Mouse (Mus musculus) heart, embryonic 11.5 days (tissue): ENCODE results near the gene Eme2. TPM values are rescaled to one million over a fixed set of nuclear protein-coding genes. Genes with fewer than 3 reads are reported as not detected.
A peak's percentile ranks its signal among the peaks of the same experiment; 100 is the strongest.

Source experiments
- ATAC-seq: fragments of 200-750 bp; cut with Nextera tagmentation; replicated peaks from 2 replicates; pipeline ENCODE4 v1.8.0; 2017; ENCODE audit warnings: moderate library complexity; ENCODE audit not compliant: insufficient number of reproducible peaks, low FRiP score, low TSS enrichment
- H3K27ac ChIP-seq: fragments of 300-500 bp; sonication (generic); 2 replicates; pipeline ENCODE4 v1.5.1; 2014; ENCODE audit warnings: mild to moderate bottlenecking, low read depth, low read length
- H3K27me3 ChIP-seq: fragments of 300-500 bp; sonication (generic); 2 replicates; pipeline ENCODE4 v1.6.1; 2014; ENCODE audit warnings: mild to moderate bottlenecking, low read length, mixed read lengths; ENCODE audit not compliant: control insufficient read depth, insufficient read depth
- H3K36me3 ChIP-seq: fragments of 300-500 bp; sonication (generic); 2 replicates; pipeline ENCODE4 v1.6.1; 2014; ENCODE audit warnings: mild to moderate bottlenecking, low read length, moderate library complexity, mixed read lengths; ENCODE audit not compliant: control insufficient read depth, insufficient read depth
- H3K4me1 ChIP-seq: fragments of 300-500 bp; sonication (generic); 2 replicates; pipeline ENCODE4 v1.6.1; 2014; ENCODE audit warnings: low read length; ENCODE audit not compliant: control insufficient read depth, insufficient read depth
- H3K4me2 ChIP-seq: fragments of 300-500 bp; sonication (generic); 2 replicates; pipeline ENCODE4 v1.6.1; 2014; ENCODE audit warnings: mild to moderate bottlenecking, moderate library complexity
- H3K4me3 ChIP-seq: fragments of 300-500 bp; sonication (generic); 2 replicates; pipeline ENCODE4 v1.5.1; 2014; ENCODE audit warnings: low read depth, low read length
- H3K9ac ChIP-seq: fragments of 300-500 bp; sonication (generic); 2 replicates; pipeline ENCODE4 v1.6.1; 2014; ENCODE audit warnings: mild to moderate bottlenecking, low read depth, low read length, moderate library complexity
- H3K9me3 ChIP-seq: fragments of 300-500 bp; sonication (generic); replicated peaks from 2 replicates; pipeline ENCODE4 v1.6.1; 2016; ENCODE audit warnings: low read length; ENCODE audit not compliant: control insufficient read depth
- WGBS: fragments of 180-500 bp; shearing (Covaris S2); extraction: QIAGEN DNeasy Blood & Tissue Kit; methylation state at CpG from one replicate; pipeline ENCODE4 v1.1.7; 2014; ENCODE audit not compliant: insufficient replicate concordance; 5-methylcytosine and 5-hydroxymethylcytosine counted together
- polyA plus RNA-seq: library from polyadenylated mRNA; unstranded; fragments of >200 nt; fragmentation: Nextera tagmentation; extraction: Ambion mirVana; gene quantifications from 2 replicates; pipeline ENCODE4 v1.2.1, GENCODE M21; 2014

Eme2 gene
- polyA plus RNA-seq, 1 experiment from 2014 or later: 15.3 TPM

DNA sequence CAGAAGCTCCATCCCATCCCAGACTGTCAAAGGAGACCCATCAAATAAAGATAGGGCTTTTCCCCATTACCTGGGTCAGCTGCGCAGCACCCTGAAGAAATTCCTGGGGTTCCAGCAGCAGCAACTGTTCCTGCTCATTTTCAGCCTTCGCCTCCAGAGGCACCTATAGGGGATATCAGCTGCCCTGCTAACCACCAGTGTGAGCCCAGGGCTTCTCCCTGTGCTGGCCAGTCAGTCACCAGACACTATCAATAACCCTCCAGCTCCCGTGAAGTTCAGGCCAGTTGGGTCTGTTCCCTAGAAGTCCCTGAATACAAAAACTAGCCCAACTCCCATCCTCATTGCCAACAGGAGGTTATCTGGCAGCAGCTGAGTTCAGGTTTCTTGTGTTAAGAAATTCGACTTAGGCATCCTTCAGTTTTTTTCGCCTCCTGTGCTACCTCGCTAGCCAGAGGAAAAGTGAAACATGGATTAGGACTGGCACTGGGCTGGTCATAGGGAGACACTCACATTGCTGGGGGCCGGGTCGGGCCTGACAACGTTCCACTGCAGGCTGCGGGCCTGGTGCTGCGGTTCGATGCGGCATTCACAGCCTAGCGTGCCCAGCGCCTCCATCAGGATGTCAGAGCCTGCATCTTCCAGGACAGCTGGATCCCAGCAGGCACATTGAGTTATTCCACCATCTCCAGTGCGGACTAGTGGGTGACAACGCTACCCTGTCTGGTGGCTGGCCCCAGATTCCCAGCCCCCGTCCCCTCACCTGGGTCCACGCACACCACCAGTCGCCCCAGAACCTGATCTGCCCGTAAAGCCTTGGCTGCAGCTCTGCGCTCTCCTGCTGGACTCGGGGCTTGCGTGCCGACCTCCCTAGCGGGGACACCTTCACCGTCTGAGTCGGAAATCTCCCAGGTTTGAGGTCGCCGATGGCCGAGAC lies 559 bp downstream of the Eme2 start:
- peak overlapping the region; percentile 70 for H3K27ac ChIP-seq
- WGBS: 10% methylated on average over 31 of the region's 31 CpGs
- no peaks in the 10 kb centered on the region for H3K27me3 ChIP-seq
- no peaks in the 10 kb centered on the region for H3K9me3 ChIP-seq
- no peak for ATAC-seq
- H3K4me1 ChIP-seq: peaks cover 35% of the 10 kb centered on the region
- peak overlapping the region; percentile 69 for H3K4me3 ChIP-seq
- H3K4me2 ChIP-seq: peak overlapping the region; percentile 84
- H3K36me3 ChIP-seq: peaks cover 27% of the 10 kb centered on the region
- H3K9ac ChIP-seq: peak overlapping the region; percentile 84

DNA sequence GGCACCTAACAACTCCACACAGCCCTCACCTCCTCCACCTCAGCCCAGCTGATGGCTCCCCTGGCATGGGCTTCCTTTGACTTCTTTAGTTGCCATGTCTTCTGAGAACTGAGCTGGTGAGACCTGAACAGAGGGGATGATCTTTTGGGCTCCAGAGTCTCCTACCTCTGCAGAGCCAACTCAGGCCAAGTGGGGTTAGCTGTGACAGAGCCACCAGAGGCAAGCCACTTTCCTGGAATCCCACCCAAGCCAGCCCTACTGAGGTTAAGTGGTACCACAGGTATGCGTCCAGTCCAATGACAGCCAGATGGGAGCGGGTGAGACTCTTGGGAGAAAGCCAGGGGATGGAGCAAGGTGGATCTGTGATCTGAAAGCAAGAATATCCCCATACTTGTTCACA lies 1.6 kb downstream of the Eme2 start:
- H3K4me1 ChIP-seq: peaks cover 31% of the 10 kb centered on the region
- no peak overlapping the region for H3K9ac ChIP-seq
- H3K36me3 ChIP-seq: peaks cover 20% of the 10 kb centered on the region
- no peaks in the 10 kb centered on the region for H3K9me3 ChIP-seq
- no peak overlapping the region for H3K27ac ChIP-seq
- H3K4me3 ChIP-seq: no peak overlapping the region
- ATAC-seq: no peak
- H3K4me2 ChIP-seq: no peak overlapping the region
- 88% methylated on average over 2 of the region's 2 CpGs for whole genome bisulfite sequencing
- H3K27me3 ChIP-seq: no peaks in the 10 kb centered on the region

DNA sequence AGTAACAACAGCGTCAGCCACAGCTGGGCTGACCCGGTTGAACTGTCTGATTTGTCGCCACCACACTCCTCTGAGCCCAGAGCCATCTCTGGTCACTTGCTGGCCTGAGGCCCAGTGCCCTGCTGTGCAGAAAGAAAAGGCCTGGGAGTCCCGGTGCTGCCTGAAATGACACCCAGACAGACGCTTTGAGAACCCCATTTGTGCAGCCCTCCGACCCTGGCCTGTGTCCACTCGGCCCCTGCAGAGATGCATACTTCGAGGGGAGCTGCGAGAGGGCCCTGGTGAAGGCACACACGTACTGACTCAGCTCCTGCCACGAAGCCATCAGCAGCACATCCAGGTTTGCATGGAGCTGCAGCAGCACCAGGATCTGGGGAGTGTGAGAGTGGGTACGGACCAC lies 2.1 kb downstream of the Eme2 start:
- ATAC-seq: no peak
- no peaks in the 10 kb centered on the region for H3K9me3 ChIP-seq
- H3K4me2 ChIP-seq: no peak overlapping the region
- H3K27me3 ChIP-seq: no peaks in the 10 kb centered on the region
- H3K36me3 ChIP-seq: peaks cover 20% of the 10 kb centered on the region
- WGBS: 89% methylated on average over 12 of the region's 12 CpGs
- no peak overlapping the region for H3K9ac ChIP-seq
- peaks cover 33% of the 10 kb centered on the region for H3K4me1 ChIP-seq
- no peak overlapping the region for H3K4me3 ChIP-seq
- H3K27ac ChIP-seq: no peak overlapping the region

DNA sequence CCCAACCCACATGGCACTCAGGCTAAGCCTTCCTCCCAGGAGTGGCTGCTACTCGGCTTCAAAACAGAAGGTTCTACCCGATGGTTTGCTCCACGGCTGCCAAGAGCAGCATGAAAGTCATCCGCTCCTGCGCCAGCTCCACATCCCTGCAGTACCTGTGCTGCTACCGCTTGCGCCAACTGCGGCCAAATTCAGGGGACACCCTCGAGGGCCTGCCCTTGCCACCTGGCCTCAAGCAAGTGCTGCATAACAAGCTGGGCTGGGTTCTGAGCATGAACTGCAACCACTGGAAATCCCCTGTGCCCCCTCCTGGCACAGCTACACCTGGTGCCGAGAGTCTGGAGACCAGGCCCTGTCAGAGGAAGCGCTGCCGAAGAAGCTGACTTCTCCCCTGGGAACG lies 3.6 kb downstream of the Eme2 start:
- H3K4me3 ChIP-seq: no peak overlapping the region
- ATAC-seq: no peak
- no peaks in the 10 kb centered on the region for H3K27me3 ChIP-seq
- no peak overlapping the region for H3K27ac ChIP-seq
- H3K4me2 ChIP-seq: no peak overlapping the region
- no peaks in the 10 kb centered on the region for H3K9me3 ChIP-seq
- WGBS: 86% methylated on average over 12 of the region's 13 CpGs
- peaks cover 16% of the 10 kb centered on the region for H3K36me3 ChIP-seq
- no peak overlapping the region for H3K9ac ChIP-seq
- peaks cover 26% of the 10 kb centered on the region for H3K4me1 ChIP-seq

DNA sequence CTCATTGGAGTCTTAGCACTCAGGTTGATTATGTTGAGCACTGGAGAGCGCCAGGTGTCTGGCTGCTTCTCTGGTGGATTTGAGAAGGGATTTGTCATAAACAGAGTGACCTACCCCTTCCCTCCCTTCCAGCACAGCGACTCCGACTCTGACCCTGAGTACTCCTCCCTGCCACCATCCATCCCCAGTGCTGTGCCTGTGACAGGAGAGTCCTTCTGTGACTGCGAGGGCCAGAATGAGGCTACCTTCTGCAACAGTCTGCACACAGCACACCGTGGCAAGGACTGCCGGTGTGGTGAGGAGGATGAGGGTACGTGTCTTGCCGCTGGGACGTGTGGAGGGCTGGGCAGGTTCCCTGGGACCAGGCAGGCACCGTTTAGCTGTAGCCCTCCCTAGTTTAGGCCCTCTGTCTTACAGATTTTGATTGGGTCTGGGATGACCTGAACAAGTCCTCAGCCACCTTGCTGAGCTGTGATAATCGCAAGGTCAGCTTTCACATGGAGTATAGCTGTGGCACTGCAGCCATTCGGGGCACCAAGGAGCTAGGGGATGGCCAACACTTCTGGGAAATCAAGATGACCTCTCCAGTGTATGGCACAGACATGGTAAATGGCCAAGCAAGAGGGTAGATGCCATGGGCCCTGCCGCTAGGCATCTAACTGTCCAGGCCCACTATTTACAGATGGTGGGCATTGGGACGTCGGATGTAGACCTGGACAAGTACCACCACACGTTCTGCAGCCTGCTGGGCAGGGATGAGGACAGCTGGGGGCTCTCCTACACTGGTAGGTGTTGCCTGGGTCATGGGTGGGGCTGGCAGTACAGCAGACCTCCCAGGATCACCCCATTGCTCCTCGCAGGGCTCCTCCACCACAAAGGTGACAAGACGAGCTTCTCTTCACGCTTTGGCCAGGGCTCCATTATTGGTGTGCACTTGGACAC lies 4.5 kb downstream of the Eme2 start:
- Histone ChIP-seq H3K9me3 (no peaks in the 10 kb centered on the region), H3K27ac (no peak overlapping the region), H3K4me3 (no peak overlapping the region), H3K27me3 (no peaks in the 10 kb centered on the region), H3K9ac (no peak overlapping the region), H3K4me1 (peaks cover 20% of the 10 kb centered on the region), H3K4me2 (no peak overlapping the region), H3K36me3 (peaks cover 16% of the 10 kb centered on the region)
- 84% methylated on average over 19 of the region's 19 CpGs for WGBS
- ATAC-seq: no peak

DNA sequence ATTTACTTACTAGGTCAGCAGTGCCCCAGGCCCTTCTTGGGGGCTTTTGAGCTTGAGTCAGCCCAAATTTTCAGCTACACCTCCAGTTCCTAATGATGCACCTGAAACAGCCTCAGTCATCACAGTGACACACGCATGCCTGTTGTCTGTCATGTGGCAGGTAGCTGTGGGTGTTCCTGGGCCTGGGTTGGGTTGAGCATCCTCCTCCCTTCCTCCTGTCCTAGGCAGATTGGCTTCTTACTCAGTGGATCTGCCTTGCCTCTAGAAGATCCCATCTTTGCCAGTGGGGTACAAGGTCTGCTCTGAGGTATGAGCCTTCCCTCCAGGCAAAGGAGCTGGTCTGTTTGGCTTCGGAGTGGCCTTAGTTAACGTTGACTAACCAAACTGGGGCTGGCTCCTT lies 6.0 kb downstream of the Eme2 start:
- 88% methylated on average over 3 of the region's 3 CpGs for whole genome bisulfite sequencing
- Histone ChIP-seq H3K36me3 (peaks cover 16% of the 10 kb centered on the region), H3K4me2 (no peak overlapping the region), H3K4me3 (no peak overlapping the region), H3K4me1 (peaks cover 18% of the 10 kb centered on the region), H3K27me3 (no peaks in the 10 kb centered on the region), H3K9ac (peak overlapping the region; percentile 29; the same call in 1 of the 2 replicates), H3K27ac (no peak overlapping the region), H3K9me3 (no peaks in the 10 kb centered on the region)
- no peak for ATAC-seq

DNA sequence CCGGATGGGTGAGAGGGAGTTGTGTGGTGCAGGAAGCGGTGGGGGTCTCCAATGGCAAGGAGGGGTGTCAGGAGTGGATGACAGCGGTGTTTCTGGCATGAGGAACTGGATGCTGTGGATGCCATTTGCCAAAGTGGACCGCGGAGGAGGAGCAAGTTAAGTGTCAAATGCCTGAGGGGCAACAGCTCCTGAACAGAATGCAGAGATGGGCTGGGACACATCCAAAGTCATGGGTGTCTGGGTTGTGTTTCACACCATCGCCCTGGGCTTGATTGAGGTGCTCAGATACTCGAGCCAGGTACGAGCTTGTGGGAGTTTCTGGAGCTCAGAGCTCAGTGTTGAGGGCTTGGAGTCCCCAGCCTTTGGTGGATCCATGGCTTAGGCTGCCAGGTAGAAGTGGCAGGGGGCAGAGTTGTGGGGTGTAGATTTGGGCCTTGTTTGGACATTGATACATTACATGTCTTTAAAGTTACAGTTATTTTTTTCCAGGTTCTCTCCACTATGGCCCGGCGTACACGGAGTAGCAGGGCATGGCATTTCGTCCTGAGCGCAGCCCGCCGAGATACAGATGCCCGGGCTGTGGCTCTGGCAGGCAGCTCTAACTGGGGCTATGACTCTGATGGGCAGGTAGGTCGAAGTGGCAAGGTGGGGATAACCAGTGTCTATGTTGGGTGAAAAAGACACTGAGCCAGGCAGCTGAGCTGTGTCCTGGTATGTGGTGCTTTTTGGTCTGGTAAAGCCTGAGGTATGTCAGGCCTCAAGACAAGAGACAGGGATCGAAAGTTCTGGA lies 7.4 kb downstream of the Eme2 start:
- no peaks in the 10 kb centered on the region for H3K27me3 ChIP-seq
- peak overlapping the region; percentile 89 for H3K9ac ChIP-seq
- H3K4me1 ChIP-seq: peaks cover 17% of the 10 kb centered on the region
- ATAC-seq: no peak
- peak overlapping the region; percentile 81 for H3K4me3 ChIP-seq
- 62% methylated on average over 18 of the region's 18 CpGs for WGBS
- H3K36me3 ChIP-seq: peaks cover 13% of the 10 kb centered on the region
- H3K4me2 ChIP-seq: peak overlapping the region; percentile 82
- no peaks in the 10 kb centered on the region for H3K9me3 ChIP-seq
- H3K27ac ChIP-seq: no peak overlapping the region; the same call in 1 of the 2 replicates

DNA sequence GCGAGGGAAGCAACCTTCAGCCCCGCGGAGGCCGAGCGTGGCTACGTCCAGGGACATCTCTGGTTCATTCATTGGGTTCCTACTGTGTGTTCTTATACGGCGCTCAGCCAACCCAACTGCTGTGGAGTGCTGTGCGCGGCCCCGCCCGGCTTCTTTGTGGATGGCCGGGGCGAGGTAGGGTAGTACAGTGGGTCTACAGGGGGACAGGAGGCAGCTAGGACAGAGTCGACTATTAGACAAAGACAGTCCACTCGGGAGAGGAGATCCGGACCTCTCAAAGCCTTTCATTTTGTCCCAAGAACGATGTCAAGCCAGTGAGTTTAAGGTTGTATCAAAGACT lies 8.0 kb downstream of the Eme2 start:
- peak; percentile 5 for ATAC-seq
- Histone ChIP-seq H3K9me3 (no peaks in the 10 kb centered on the region), H3K27ac (peak overlapping the region; percentile 63), H3K4me2 (peak overlapping the region; percentile 82), H3K27me3 (no peaks in the 10 kb centered on the region), H3K9ac (peak overlapping the region; percentile 89), H3K4me1 (peaks cover 17% of the 10 kb centered on the region), H3K36me3 (peaks cover 9% of the 10 kb centered on the region), H3K4me3 (peak overlapping the region; percentile 81)
- 2% methylated on average over 18 of the region's 18 CpGs for WGBS
